Mouse (Mus musculus) lung, embryonic 14.5 days (tissue): ENCODE data around the gene Prg3. TPM values are rescaled to one million over a fixed set of nuclear protein-coding genes. Genes with fewer than 3 reads are reported as not detected.
A peak's percentile ranks its signal among the peaks of the same experiment; 100 is the strongest.

Experiments
- ATAC-seq: fragments of 200-750 bp; cut with Nextera tagmentation; 2 replicates; pipeline ENCODE4 v1.8.0; 2017; ENCODE audit warnings: mild to moderate bottlenecking, moderate TSS enrichment, moderate library complexity; ENCODE audit not compliant: insufficient read depth
- DNase-seq: peaks from one replicate; pipeline ENCODE4 v3.0.0-alpha.2; 2015
- H3K27ac ChIP-seq: fragments of 300-500 bp; sonication (generic); 2 replicates; pipeline ENCODE4 v1.5.1; 2014; ENCODE audit warnings: low read depth, mild to moderate bottlenecking, moderate library complexity
- H3K27me3 ChIP-seq: fragments of 300-500 bp; sonication (generic); 2 replicates; pipeline ENCODE4 v1.6.1; 2014; ENCODE audit warnings: low read length, control low read depth; ENCODE audit not compliant: insufficient read depth
- H3K36me3 ChIP-seq: fragments of 300-500 bp; sonication (generic); 2 replicates; pipeline ENCODE4 v1.6.1; 2014; ENCODE audit warnings: control low read depth; ENCODE audit not compliant: insufficient read depth
- H3K4me1 ChIP-seq: fragments of 300-500 bp; sonication (generic); 2 replicates; pipeline ENCODE4 v1.6.1; 2014; ENCODE audit warnings: antibody characterized with exemption, control low read depth; ENCODE audit not compliant: insufficient read depth
- H3K4me2 ChIP-seq: fragments of 300-500 bp; sonication (generic); 2 replicates; pipeline ENCODE4 v1.6.1; 2014; ENCODE audit warnings: mild to moderate bottlenecking
- H3K4me3 ChIP-seq: fragments of 300-500 bp; sonication (generic); 2 replicates; pipeline ENCODE4 v1.5.1; 2014; ENCODE audit warnings: low read depth, low read length
- H3K9ac ChIP-seq: fragments of 300-500 bp; sonication (generic); 2 replicates; pipeline ENCODE4 v1.6.1; 2014
- H3K9me3 ChIP-seq: fragments of 300-500 bp; sonication (generic); 2 replicates; pipeline ENCODE4 v1.6.1; 2016; ENCODE audit warnings: low read depth, low read length, control low read depth
- CTCF ChIP-seq: IDR thresholded peaks from 2 replicates; pipeline ENCODE4 v1.5.1; 2016; ENCODE audit warnings: antibody characterized with exemption, low read depth
- WGBS: fragments of 180-500 bp; shearing (Covaris S2); extraction: QIAGEN DNeasy Blood & Tissue Kit; methylation state at CpG from one replicate; pipeline ENCODE4 v1.1.7; 2014; 5-methylcytosine and 5-hydroxymethylcytosine counted together
- polyA plus RNA-seq: library from polyadenylated mRNA; unstranded; fragments of >200 nt; fragmentation: Nextera tagmentation; extraction: Ambion mirVana; gene quantifications from 2 replicates; pipeline ENCODE4 v1.2.1, GENCODE M21; 2014

The Prg3 gene
- polyA plus RNA-seq, 1 experiment from 2014 or later, result not detected

DNA sequence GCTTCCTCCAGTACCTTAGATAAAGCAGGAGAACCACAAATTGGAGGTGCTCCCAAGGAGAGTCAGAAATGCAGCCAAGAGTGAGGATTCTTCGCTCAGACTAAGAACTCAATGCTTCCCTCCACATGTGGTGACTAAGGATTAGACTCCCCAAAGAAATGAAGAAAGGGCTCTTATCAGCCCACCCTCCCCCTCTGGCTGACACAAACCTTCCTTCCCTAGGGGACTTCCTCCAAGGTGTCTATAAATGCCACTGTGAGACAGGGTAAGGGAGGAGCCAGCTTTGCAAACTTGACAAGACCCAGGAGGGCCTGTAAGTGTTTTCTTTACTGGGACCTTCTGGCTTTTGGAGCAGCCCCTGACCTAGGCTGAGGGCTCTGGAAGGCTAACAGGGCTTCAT is 7.8 kb upstream of the Prg3 start, which contains the start of gene Prg2:
TSS of gene Prg2 (plus strand) at position 274 of the 400 bp plus-strand sequence.
- Histone ChIP-seq H3K4me2 (no peak within 1 kb of the TSS), H3K4me1 (no peaks in the 10 kb centered on the region), H3K4me3 (no peak within 1 kb of the TSS), H3K27ac (no peak within 1 kb of the TSS), H3K9me3 (no peaks in the 10 kb centered on the region), H3K27me3 (no peaks in the 10 kb centered on the region), H3K9ac (no peak within 1 kb of the TSS), H3K36me3 (no peaks in the 10 kb centered on the region)
- WGBS, result 29% methylated on average over 1 of the region's 1 CpGs
- DNase-seq (no peak), ATAC-seq (no peak)
- no peak for TF ChIP-seq CTCF

DNA sequence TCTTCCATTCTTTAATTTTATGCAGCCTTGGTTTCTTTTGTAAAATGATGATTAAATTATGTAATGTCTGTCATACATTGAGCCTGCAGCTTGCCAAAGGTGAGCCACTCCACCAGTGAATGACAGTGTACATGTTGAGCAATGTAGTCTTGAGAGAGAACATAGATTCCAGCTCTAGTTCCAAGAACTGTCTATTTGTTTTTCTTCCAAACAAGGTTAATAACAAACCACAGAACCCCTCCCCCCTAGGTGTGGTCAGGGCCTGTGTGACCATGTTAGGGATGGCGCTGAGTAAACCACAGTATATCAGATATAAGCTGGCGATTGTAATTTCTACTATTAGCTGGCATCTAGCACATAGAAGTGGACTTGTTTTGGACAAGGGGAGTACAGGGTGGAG is 8.4 kb downstream of the Prg3 start:
- Histone ChIP-seq H3K4me2 (no peak overlapping the region), H3K36me3 (no peaks in the 10 kb centered on the region), H3K9ac (no peak overlapping the region), H3K9me3 (no peaks in the 10 kb centered on the region), H3K27ac (no peak overlapping the region), H3K4me1 (no peaks in the 10 kb centered on the region), H3K4me3 (no peak overlapping the region), H3K27me3 (no peaks in the 10 kb centered on the region)
- DNase-seq, result no peak
- TF ChIP-seq CTCF, result no peak
- ATAC-seq, result no peak
- 86% methylated on average over 2 of the region's 2 CpGs for WGBS

DNA sequence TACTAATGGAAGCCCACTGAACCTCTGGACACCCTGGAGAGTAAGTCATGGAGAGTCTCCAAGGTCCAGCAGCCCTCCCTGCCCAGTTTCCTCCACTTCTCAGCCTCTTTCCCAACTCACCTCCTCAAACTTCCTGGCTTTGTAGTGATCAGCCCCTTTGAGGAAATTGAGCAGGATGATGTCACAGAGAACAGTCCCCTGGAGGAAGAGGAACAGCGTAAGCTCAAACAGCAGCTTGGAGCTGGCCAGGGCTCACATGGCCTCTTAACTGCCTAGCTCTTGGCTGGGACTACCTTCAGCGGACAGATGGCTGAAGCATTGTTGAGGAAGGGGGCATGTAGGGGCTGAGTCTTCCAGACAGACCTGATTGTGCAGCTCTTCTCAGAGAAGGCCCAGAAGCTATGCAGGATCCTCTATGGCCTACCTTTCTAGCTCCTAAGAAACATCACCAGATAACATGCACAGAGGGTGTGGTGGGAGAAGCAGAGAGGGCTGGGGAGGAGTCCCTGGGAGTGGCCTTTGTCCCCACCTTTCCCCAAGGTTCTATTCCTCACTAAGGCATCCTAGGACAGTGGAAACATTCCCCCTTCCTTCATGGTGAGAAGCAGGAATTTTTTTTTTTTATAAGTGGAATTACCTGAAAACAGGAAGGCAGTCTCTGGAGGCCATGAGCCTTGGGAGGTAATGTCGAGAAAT is 11.6 kb downstream of the Prg3 start:
- DNase-seq (peak; percentile 45), ATAC-seq (peak; percentile 47; the same call in 1 of the 2 replicates)
- no peaks in the 10 kb centered on the region for H3K9me3 ChIP-seq
- H3K4me1 ChIP-seq, result no peaks in the 10 kb centered on the region
- H3K4me2 ChIP-seq, result no peak overlapping the region
- peak overlapping the region; percentile 20; the same call in 1 of the 2 replicates for H3K27ac ChIP-seq
- no peaks in the 10 kb centered on the region for H3K27me3 ChIP-seq
- H3K9ac ChIP-seq, result no peak overlapping the region
- no peak for TF ChIP-seq CTCF
- 61% methylated on average over 3 of the region's 3 CpGs for WGBS
- no peaks in the 10 kb centered on the region for H3K36me3 ChIP-seq
- H3K4me3 ChIP-seq, result no peak overlapping the region

DNA sequence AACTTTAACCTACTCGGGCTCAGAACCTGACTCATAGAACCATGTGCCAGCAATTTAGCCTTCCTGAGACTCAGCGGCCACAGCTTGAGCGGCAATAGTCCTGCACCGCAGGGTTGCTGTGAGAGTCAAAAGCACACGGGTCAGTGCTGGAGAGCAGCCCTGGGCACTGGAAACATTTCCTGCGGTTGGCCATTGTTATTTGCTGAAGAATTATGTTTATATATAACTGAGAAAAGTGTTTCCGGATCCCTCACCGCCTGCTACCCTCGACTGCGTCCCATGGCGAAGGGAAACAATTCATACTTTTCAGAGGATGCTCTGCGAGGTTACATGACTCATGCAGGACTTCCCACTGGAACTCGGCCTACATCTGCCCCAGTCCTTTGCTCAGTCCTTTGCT is 13.5 kb downstream of the Prg3 start:
- H3K4me2 ChIP-seq, result no peak overlapping the region
- no peaks in the 10 kb centered on the region for H3K9me3 ChIP-seq
- no peak for TF ChIP-seq CTCF
- ATAC-seq (peak; percentile 39; the same call in 1 of the 2 replicates), DNase-seq (peak; percentile 56)
- H3K27ac ChIP-seq, result no peak overlapping the region
- no peaks in the 10 kb centered on the region for H3K36me3 ChIP-seq
- no peak overlapping the region for H3K4me3 ChIP-seq
- WGBS, result 59% methylated on average over 13 of the region's 13 CpGs
- H3K4me1 ChIP-seq, result no peaks in the 10 kb centered on the region
- no peaks in the 10 kb centered on the region for H3K27me3 ChIP-seq
- no peak overlapping the region for H3K9ac ChIP-seq

DNA sequence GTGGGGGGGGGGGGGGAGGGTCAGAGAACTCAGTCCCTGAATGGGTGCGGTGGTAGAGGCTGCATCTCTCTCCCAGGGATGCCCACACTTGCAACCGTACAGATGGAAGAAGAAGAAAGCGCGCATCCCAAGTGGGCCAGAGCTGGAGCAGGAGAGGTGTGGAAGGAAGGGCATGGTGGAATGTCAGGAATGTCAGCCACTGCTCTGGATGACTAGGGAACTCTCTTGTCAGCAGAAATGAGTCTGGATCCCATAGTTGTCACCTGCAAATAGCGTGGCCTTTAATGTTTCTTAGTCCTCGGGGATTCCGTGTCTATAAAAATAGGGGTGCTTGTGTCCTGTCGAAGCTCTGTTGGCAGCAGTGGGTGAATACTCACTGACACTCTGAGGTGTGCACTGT is 14.6 kb downstream of the Prg3 start:
- ATAC-seq, result no peak
- Histone ChIP-seq H3K4me1 (no peaks in the 10 kb centered on the region), H3K9me3 (no peaks in the 10 kb centered on the region), H3K36me3 (no peaks in the 10 kb centered on the region), H3K4me2 (no peak overlapping the region), H3K9ac (no peak overlapping the region), H3K27me3 (no peaks in the 10 kb centered on the region), H3K27ac (no peak overlapping the region), H3K4me3 (no peak overlapping the region)
- no peak for DNase-seq
- no peak for TF ChIP-seq CTCF
- WGBS, result 52% methylated on average over 8 of the region's 8 CpGs

DNA sequence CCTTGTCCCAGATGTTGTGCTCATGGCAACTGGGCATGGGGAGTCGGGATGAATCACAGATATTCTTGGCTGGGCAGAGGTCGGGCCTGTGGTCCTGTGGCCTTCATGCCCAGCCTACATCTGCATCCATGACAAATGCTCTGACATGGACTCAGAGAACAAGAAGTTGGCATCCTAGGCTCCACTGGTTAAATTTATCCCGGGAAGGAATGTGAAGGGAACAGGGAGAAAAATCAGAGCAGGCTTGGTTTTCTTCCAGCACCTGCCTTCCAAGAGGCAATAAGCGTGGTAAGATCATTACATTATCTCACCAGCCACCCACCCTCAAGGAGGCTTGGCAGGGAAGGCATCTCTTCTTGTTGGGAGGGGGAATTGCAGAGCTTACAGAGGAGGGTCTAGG is 16.3 kb downstream of the Prg3 start:
- Histone ChIP-seq H3K27me3 (no peaks in the 10 kb centered on the region), H3K36me3 (no peaks in the 10 kb centered on the region), H3K9me3 (no peaks in the 10 kb centered on the region), H3K4me3 (no peak overlapping the region), H3K27ac (no peak overlapping the region), H3K4me1 (no peaks in the 10 kb centered on the region), H3K9ac (no peak overlapping the region), H3K4me2 (no peak overlapping the region)
- no peak for ATAC-seq
- TF ChIP-seq CTCF, result no peak
- WGBS, result 74% methylated on average over 4 of the region's 4 CpGs
- DNase-seq, result no peak

DNA sequence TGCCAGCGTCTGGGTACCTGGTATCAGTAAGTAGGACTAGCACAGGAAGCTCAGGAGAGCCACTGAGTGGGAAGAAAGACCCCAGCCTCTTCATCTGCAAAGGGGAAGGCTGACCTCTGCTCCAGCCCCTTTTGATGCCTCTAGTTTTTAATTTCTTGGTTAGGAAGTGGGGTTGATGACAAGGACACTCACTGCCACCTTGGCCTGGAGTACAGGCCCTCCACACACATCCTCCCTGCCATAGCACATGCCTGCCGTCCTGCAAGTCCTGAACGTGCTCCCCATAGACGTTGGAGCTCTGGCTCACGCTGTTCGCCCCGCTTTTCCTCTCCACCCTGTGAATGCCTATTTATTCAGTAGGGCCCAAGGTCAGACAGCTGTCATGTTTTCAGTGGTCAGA is 18.6 kb downstream of the Prg3 start:
- DNase-seq, result no peak
- no peaks in the 10 kb centered on the region for H3K9me3 ChIP-seq
- H3K36me3 ChIP-seq, result no peaks in the 10 kb centered on the region
- no peak overlapping the region for H3K4me3 ChIP-seq
- ATAC-seq, result no peak
- WGBS, result 61% methylated on average over 7 of the region's 7 CpGs
- no peak for TF ChIP-seq CTCF
- no peak overlapping the region for H3K4me2 ChIP-seq
- no peaks in the 10 kb centered on the region for H3K27me3 ChIP-seq
- no peak overlapping the region for H3K9ac ChIP-seq
- no peak overlapping the region for H3K27ac ChIP-seq
- H3K4me1 ChIP-seq, result no peaks in the 10 kb centered on the region
